Mouse (Mus musculus): ENCODE data around the gene 4933406M09Rik.

DNA sequence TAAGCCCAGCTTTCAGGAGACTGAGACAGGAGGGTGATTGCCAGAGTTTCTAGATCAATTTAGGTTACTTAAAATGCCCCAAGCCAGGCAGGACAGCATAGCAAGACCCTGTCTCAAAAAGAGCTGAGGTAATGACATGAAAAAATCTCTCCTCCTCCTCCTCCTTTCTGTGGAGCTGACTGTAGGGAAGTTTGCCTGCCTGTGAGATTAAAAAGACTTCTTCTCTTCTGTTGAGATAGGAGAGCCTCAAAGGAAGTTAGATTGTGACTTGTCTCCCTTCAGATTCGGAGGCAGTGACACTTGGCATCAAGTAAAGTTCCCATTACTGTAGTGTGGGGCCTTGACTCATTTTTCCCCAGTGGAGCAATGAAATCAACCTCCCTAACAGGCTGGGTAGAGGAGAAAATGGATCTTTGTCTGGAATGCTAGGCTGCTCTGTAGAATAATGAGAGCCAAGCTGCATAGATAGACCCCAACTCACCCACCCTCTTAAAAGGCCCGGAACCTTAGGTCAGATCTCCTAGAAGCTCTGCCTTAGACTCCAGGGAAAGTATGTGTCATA is 32.8 kb downstream of the 4933406M09Rik start:
- TF ChIP-seq POLR2A (IDR thresholded peaks at IDR 0.05; ENCODE audit: insufficient read depth, low read depth, low read length) (no peak), CTCF (IDR thresholded peaks at IDR 0.05; ENCODE audit: insufficient read depth, low read depth, low read length) (no peak)

Measured in olfactory bulb, adult 2 months (tissue).